Mouse (Mus musculus): Measurements from ENCODE around the gene Gm20509.

DNA sequence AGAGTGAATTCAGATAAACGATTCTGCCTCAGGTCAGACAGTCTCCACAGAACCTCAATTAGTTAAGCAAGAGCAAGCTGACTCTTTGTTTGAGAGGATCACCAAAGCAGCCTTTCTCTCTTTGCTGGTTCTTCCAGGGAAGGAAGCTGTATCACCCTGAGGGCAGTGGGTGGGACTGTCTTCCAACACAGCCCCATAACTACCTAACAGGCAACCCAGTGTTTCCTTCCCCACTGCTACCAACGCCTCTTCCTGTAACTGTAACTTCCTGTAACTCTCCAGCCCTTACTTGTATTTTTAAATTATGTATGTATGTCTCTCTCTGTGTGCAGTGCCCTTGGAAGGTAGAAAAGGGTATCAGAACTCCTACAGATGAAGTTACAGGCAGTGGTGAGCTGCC is 25.2 kb downstream of the Gm20509 start:
- TF ChIP-seq CTCF (conservative IDR thresholded peaks at IDR 0.05 in 1 of 2, IDR thresholded peaks at IDR 0.05 in 1 of 2; ENCODE audit: low read depth in 2 of 2, low read length in 2 of 2) = no peak
- TF ChIP-seq POLR2AphosphoS2 (IDR thresholded peaks at IDR 0.05; ENCODE audit: low read depth, low read length) = no peak
- no peak for TF ChIP-seq BHLHE40 (IDR thresholded peaks at IDR 0.05; ENCODE audit: low read depth, low read length)
- TF ChIP-seq E2F4 (IDR thresholded peaks at IDR 0.05; ENCODE audit: insufficient replicate concordance, low read depth, low read length) = no peak
- TF ChIP-seq SIN3A (IDR thresholded peaks at IDR 0.05; ENCODE audit: low read length) = no peak
- TF ChIP-seq USF1 (IDR thresholded peaks at IDR 0.05; ENCODE audit: low read depth, low read length) = no peak
- no peak for TF ChIP-seq HCFC1 (IDR thresholded peaks at IDR 0.05; ENCODE audit: low read depth, low read length)
- TF ChIP-seq POLR2A (IDR thresholded peaks at IDR 0.05; ENCODE audit: low read depth, low read length) = no peak
